Mouse (Mus musculus): ENCODE results near the gene Gal3st2c.
"Not testable (repeated sequence)": the region's sequence is repeated elsewhere in the genome, so short reads cannot be mapped to it uniquely, and the experiment has no call there.

Gal3st2c gene

DNA sequence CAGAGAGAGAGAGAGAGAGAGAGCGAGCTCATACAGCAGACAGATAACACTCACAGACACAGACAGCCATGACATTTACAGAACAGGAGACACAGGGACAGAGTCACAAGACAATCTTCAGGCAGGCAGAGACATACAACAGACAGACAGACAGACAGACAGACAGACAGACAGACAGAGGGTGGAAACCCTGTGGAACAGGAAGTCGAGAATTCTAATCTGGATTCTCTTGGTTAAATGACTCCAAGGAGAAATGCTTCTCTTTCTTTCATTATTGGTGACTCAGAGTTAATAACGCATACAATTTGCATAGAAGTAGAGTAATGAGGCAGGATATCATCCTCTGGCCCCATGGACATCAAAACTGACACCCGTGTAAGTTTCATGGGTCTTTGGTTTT lies 56.2 kb downstream of the Gal3st2c start:
- no peak for DNase-seq (ENCODE audit: low spot score)

DNA sequence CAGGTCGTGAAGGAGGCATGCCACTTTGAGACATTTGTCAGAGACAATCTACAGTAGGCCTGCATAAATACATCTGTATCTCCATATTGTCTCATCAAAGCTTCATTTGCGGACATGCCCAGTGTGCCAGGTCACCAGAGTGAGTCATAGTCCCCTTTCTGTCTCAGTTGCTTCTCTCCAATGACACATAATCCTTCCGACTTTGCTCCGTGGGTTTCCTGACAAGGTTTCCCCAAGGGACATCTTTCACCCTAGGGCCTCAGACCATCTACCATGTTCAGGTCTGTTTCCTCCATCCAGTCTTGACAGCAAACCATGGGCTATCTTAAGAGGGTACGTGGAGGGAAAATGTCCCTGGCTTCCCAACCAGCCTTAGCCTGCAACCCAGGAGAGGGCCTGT lies 60.8 kb downstream of the Gal3st2c start:
- no peak for DNase-seq (ENCODE audit: low spot score)

DNA sequence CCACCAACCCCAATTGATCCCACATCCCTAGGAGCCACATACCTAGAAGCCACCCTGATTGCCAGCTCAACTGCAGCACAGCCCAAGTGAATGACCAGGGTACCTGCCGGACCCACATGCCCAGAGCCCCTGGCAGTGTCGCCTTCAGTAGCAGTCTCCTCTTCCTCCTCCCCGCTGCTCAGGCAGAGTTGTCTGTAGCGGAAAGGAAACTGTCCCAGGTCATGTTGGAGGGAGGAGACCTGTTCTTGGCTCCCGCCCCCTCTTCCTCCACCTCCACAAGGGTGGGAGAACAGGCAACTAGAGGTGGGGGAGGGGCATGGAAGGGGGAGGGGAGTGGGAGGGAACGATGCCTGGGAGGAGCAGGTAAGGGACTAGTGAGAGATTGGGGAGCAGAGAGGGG lies 62.1 kb downstream of the Gal3st2c start, which contains the start of gene Pdcd1:
Gene Pdcd1 (minus strand): TSS at position 181 of the 400 bp plus-strand sequence.
- no peak for DNase-seq (ENCODE audit: low spot score)

DNA sequence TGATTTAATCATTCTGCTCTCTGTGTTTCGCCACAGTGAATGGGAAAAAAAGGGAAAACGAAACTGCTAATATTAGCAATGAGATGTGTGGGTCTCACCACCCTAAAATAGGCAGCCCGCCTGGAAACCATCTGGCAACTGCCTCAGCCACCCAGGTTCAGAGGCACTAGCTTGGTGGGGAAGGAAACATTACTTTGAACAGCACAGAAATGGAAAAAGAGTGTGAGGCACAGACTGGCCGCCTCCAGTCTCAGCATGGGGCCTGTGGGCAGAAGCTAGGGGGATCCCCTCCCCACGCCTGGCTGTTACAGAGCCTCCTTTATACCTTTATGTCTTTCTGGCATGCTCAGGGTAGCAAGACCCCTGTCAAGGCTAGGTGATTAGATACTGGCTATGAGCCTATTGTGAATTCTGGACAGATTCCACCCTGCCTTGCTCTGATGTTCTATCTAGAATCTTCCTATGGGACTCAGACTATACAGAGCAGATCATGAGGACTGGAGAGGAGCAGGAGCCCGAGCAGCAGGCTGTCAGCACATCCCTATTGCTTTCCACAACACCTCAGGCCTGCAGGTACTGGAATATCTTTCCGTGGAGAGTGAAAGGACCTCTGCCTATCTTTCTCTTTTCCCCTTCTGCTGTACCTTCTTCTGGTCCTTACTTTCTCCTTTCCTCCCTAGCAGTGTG lies 63.4 kb downstream of the Gal3st2c start:
- no peak for DNase-seq (ENCODE audit: low spot score)

DNA sequence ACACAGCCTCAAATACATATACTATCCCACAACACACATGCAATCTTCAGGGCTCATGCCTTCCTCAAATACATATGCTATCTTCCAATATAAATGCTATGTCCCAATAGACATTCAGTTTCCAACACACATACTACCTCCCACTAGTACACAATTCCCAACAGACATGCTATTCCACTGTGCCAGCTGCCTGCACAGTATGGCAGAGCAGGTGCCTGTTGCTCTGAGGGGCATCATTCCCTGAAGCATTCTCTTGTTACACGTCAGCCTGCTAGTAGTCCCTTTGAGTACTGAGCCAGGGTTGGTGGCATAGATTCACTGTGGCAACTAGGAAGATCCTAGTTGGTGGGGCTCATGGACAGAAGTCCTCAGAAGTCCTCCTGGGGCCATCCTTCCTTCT lies 64.2 kb downstream of the Gal3st2c start:
- DNase-seq (ENCODE audit: low spot score) = no peak

DNA sequence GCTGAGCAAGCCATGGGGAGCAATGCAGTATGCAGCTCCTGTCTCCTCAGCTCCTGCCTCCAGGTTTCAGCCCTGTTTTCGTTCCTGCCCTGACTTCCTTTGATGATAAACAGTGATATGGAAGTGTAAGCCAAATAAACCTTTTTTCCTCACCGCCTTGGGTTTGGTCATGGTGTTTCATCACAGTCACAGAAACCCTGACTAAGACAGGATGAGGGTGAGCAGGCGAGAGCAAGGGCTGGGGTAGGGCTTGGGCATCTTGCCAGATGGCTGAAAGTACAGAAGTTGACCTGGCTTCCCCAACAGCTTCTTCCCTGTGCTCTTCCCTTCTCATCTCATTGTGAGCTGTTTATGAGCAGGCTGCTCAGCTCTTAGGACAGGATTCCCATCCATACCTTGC lies 65.7 kb downstream of the Gal3st2c start:
- no peak for DNase-seq (ENCODE audit: low spot score)

DNA sequence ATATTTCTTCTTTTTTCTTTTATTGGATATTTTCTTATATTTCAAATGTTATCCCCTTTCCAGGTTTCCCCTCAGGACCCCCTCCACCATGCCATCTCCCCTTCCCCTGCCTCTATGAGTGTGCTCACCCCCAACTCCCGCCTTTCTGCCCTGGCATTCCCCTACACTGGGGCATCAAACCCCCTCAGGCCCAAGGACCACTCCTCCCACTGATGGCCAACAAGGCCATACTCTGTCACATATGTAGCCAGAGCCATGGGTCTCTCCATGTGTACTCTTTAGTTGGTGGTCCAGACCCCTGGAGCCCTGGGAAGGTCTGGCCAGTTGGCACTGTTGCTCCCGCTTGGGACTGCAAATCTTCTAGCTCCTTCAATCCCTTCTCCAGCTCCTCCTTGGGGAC lies 67.1 kb downstream of the Gal3st2c start:
- DNase-seq (ENCODE audit: low spot score) = no peak

DNA sequence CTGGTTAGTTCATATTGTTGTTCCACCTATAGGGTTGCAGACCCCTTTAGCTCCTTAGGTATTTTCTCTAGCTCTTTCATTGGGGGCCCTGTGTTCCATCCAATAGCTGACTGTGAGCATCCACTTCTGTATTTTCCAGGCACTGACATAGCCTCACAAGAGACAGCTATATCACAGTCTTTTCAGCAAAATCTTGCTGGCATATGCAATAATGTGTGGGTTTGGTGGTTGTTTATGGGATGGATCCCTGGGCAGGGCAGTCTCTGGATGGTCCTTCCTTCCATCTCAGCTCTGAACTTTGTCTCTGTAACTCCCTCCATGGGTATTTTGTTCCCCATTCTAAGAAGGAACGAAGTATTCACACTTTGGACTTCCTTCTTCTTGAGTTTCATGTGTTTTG lies 68.0 kb downstream of the Gal3st2c start:
- DNase-seq (ENCODE audit: low spot score) = not testable (repeated sequence)
